Mouse (Mus musculus): ENCODE data around the gene BC034090. TPM values are rescaled to one million over a fixed set of nuclear protein-coding genes. Genes with fewer than 3 reads are reported as not detected.
A peak's percentile ranks its signal among the peaks of the same experiment; 100 is the strongest.

The BC034090 gene
- polyA plus RNA-seq, 1 experiment from 2014 or later = 3.4 TPM

GRCm38 (mm10) chr1:155232385-155232784 lies 11.9 kb downstream of the BC034090 start:
- Histone ChIP-seq H3K27ac (replicated peaks; ENCODE audit: low read depth, low read length) (peak overlapping the region; percentile 94), H3K9me3 (ENCODE audit: control insufficient read depth, low read length) (no peaks in the 10 kb centered on the region), H3K27me3 (ENCODE audit: control insufficient read depth, insufficient read depth, low read length) (no peaks in the 10 kb centered on the region), H3K4me3 (replicated peaks; ENCODE audit: low read depth, low read length) (no peak overlapping the region), H3K36me3 (ENCODE audit: control insufficient read depth, insufficient read depth, low read length) (no peaks in the 10 kb centered on the region), H3K9ac (replicated peaks; ENCODE audit: low read length) (no peak overlapping the region), H3K4me1 (ENCODE audit: control insufficient read depth, insufficient read depth, low read length) (peaks cover 73% of the 10 kb centered on the region), H3K4me2 (ENCODE audit: low read length) (no peak overlapping the region)
- ATAC-seq (ENCODE audit: low FRiP score, low TSS enrichment) (no peak), DNase-seq (peak; percentile 16)
- 39% methylated on average over 12 of the region's 12 CpGs for WGBS

- peaks cover 49% of the 10 kb centered on the region for H3K4me1 ChIP-seq (ENCODE audit: control insufficient read depth, insufficient read depth, low read length)
- no peaks in the 10 kb centered on the region for H3K36me3 ChIP-seq (ENCODE audit: control insufficient read depth, insufficient read depth, low read length)
- DNase-seq (peak; percentile 76), ATAC-seq (ENCODE audit: low FRiP score, low TSS enrichment) (peak; percentile 77)
- H3K27me3 ChIP-seq (ENCODE audit: control insufficient read depth, insufficient read depth, low read length) = no peaks in the 10 kb centered on the region
- H3K9ac ChIP-seq (replicated peaks; ENCODE audit: low read length) = no peak overlapping the region
- no peak overlapping the region for H3K4me2 ChIP-seq (ENCODE audit: low read length)
- H3K9me3 ChIP-seq (ENCODE audit: control insufficient read depth, low read length) = no peaks in the 10 kb centered on the region
- H3K4me3 ChIP-seq (replicated peaks; ENCODE audit: low read depth, low read length) = no peak overlapping the region
- peak overlapping the region; percentile 83 for H3K27ac ChIP-seq (replicated peaks; ENCODE audit: low read depth, low read length)
- 9% methylated on average over 14 of the region's 14 CpGs for WGBS
Observed at GRCm38 (mm10) chr1:155229464-155230411, 14.5 kb downstream of the BC034090 start.

GRCm38 (mm10) chr1:155223849-155224554 lies 20.2 kb downstream of the BC034090 start:
- H3K36me3 ChIP-seq (ENCODE audit: control insufficient read depth, insufficient read depth, low read length) = no peaks in the 10 kb centered on the region
- no peak overlapping the region for H3K9ac ChIP-seq (replicated peaks; ENCODE audit: low read length)
- no peak overlapping the region for H3K4me3 ChIP-seq (replicated peaks; ENCODE audit: low read depth, low read length)
- ATAC-seq (ENCODE audit: low FRiP score, low TSS enrichment) (peak; percentile 75), DNase-seq (peak; percentile 90)
- H3K4me1 ChIP-seq (ENCODE audit: control insufficient read depth, insufficient read depth, low read length) = peaks cover 25% of the 10 kb centered on the region
- 27% methylated on average over 16 of the region's 16 CpGs for WGBS
- H3K27ac ChIP-seq (replicated peaks; ENCODE audit: low read depth, low read length) = no peak overlapping the region
- H3K4me2 ChIP-seq (ENCODE audit: low read length) = no peak overlapping the region
- no peaks in the 10 kb centered on the region for H3K27me3 ChIP-seq (ENCODE audit: control insufficient read depth, insufficient read depth, low read length)
- H3K9me3 ChIP-seq (ENCODE audit: control insufficient read depth, low read length) = no peaks in the 10 kb centered on the region

- no peak for DNase-seq
- no peak for ATAC-seq (ENCODE audit: low FRiP score, low TSS enrichment)
- no peak overlapping the region for H3K4me2 ChIP-seq (ENCODE audit: low read length)
- H3K27ac ChIP-seq (replicated peaks; ENCODE audit: low read depth, low read length) = no peak overlapping the region
- no peaks in the 10 kb centered on the region for H3K27me3 ChIP-seq (ENCODE audit: control insufficient read depth, insufficient read depth, low read length)
- H3K9ac ChIP-seq (replicated peaks; ENCODE audit: low read length) = no peak overlapping the region
- H3K36me3 ChIP-seq (ENCODE audit: control insufficient read depth, insufficient read depth, low read length) = no peaks in the 10 kb centered on the region
- WGBS = 93% methylated on average over 6 of the region's 6 CpGs
- peaks cover 18% of the 10 kb centered on the region for H3K4me1 ChIP-seq (ENCODE audit: control insufficient read depth, insufficient read depth, low read length)
- H3K4me3 ChIP-seq (replicated peaks; ENCODE audit: low read depth, low read length) = no peak overlapping the region
- no peaks in the 10 kb centered on the region for H3K9me3 ChIP-seq (ENCODE audit: control insufficient read depth, low read length)
Observed at GRCm38 (mm10) chr1:155223036-155223435, 21.2 kb downstream of the BC034090 start.

- Histone ChIP-seq H3K9ac (replicated peaks; ENCODE audit: low read length) (peak overlapping the region; percentile 16; the same call in 1 of the 2 replicates), H3K27me3 (ENCODE audit: control insufficient read depth, insufficient read depth, low read length) (no peaks in the 10 kb centered on the region), H3K36me3 (ENCODE audit: control insufficient read depth, insufficient read depth, low read length) (no peaks in the 10 kb centered on the region), H3K9me3 (ENCODE audit: control insufficient read depth, low read length) (no peaks in the 10 kb centered on the region), H3K4me3 (replicated peaks; ENCODE audit: low read depth, low read length) (no peak overlapping the region), H3K4me2 (ENCODE audit: low read length) (no peak overlapping the region), H3K4me1 (ENCODE audit: control insufficient read depth, insufficient read depth, low read length) (peaks cover 19% of the 10 kb centered on the region), H3K27ac (replicated peaks; ENCODE audit: low read depth, low read length) (peak overlapping the region; percentile 67)
- DNase-seq (no peak), ATAC-seq (ENCODE audit: low FRiP score, low TSS enrichment) (no peak)
- 35% methylated on average over 11 of the region's 11 CpGs for WGBS
Observed at GRCm38 (mm10) chr1:155222101-155222669, 22.1 kb downstream of the BC034090 start.

GRCm38 (mm10) chr1:155218924-155219323 lies 25.3 kb downstream of the BC034090 start:
- no peak for ATAC-seq (ENCODE audit: low FRiP score, low TSS enrichment)
- 78% methylated on average over 5 of the region's 5 CpGs for WGBS
- no peaks in the 10 kb centered on the region for H3K9me3 ChIP-seq (ENCODE audit: control insufficient read depth, low read length)
- H3K36me3 ChIP-seq (ENCODE audit: control insufficient read depth, insufficient read depth, low read length) = no peaks in the 10 kb centered on the region
- no peak overlapping the region for H3K9ac ChIP-seq (replicated peaks; ENCODE audit: low read length)
- H3K4me2 ChIP-seq (ENCODE audit: low read length) = no peak overlapping the region
- DNase-seq = no peak
- H3K27ac ChIP-seq (replicated peaks; ENCODE audit: low read depth, low read length) = no peak overlapping the region
- no peak overlapping the region for H3K4me3 ChIP-seq (replicated peaks; ENCODE audit: low read depth, low read length)
- peaks cover 34% of the 10 kb centered on the region for H3K4me1 ChIP-seq (ENCODE audit: control insufficient read depth, insufficient read depth, low read length)
- H3K27me3 ChIP-seq (ENCODE audit: control insufficient read depth, insufficient read depth, low read length) = no peaks in the 10 kb centered on the region

- H3K9ac ChIP-seq (replicated peaks; ENCODE audit: low read length) = no peak overlapping the region
Observed at GRCm38 (mm10) chr1:155217865-155218541, 26.2 kb downstream of the BC034090 start.

GRCm38 (mm10) chr1:155216844-155217243 lies 27.4 kb downstream of the BC034090 start:
- no peak overlapping the region for H3K4me2 ChIP-seq (ENCODE audit: low read length)
- DNase-seq (no peak), ATAC-seq (ENCODE audit: low FRiP score, low TSS enrichment) (no peak)
- H3K36me3 ChIP-seq (ENCODE audit: control insufficient read depth, insufficient read depth, low read length) = no peaks in the 10 kb centered on the region
- WGBS = 65% methylated on average over 6 of the region's 6 CpGs
- H3K9me3 ChIP-seq (ENCODE audit: control insufficient read depth, low read length) = no peaks in the 10 kb centered on the region
- no peak overlapping the region; the same call in 1 of the 2 replicates for H3K9ac ChIP-seq (replicated peaks; ENCODE audit: low read length)
- no peak overlapping the region for H3K4me3 ChIP-seq (replicated peaks; ENCODE audit: low read depth, low read length)
- no peaks in the 10 kb centered on the region for H3K27me3 ChIP-seq (ENCODE audit: control insufficient read depth, insufficient read depth, low read length)
- peaks cover 48% of the 10 kb centered on the region for H3K4me1 ChIP-seq (ENCODE audit: control insufficient read depth, insufficient read depth, low read length)
- no peak overlapping the region for H3K27ac ChIP-seq (replicated peaks; ENCODE audit: low read depth, low read length)

More at GRCm38 (mm10) chr1:155217865-155218541, 26.2 kb downstream of the BC034090 start:
- H3K4me2 ChIP-seq (ENCODE audit: low read length) = no peak overlapping the region
- WGBS = 57% methylated on average over 9 of the region's 9 CpGs
- H3K27me3 ChIP-seq (ENCODE audit: control insufficient read depth, insufficient read depth, low read length) = no peaks in the 10 kb centered on the region
- no peak overlapping the region for H3K27ac ChIP-seq (replicated peaks; ENCODE audit: low read depth, low read length)
- DNase-seq (peak; percentile 84), ATAC-seq (ENCODE audit: low FRiP score, low TSS enrichment) (no peak)
- H3K4me3 ChIP-seq (replicated peaks; ENCODE audit: low read depth, low read length) = no peak overlapping the region
- H3K4me1 ChIP-seq (ENCODE audit: control insufficient read depth, insufficient read depth, low read length) = peaks cover 41% of the 10 kb centered on the region
- H3K36me3 ChIP-seq (ENCODE audit: control insufficient read depth, insufficient read depth, low read length) = no peaks in the 10 kb centered on the region
- H3K9me3 ChIP-seq (ENCODE audit: control insufficient read depth, low read length) = no peaks in the 10 kb centered on the region
